Mouse (Mus musculus) liver, postnatal 0 days (tissue): ENCODE measurements at regions not wholly inside any gene's neighbourhood (a gene's known extent, or its start where the extent isn't known, plus 50 kb on each side); places are given as distances from the start of the nearest gene placed in this dataset.

Source experiments
- CTCF ChIP-seq: sonication (generic); IDR thresholded peaks from 2 replicates; pipeline ENCODE4 v1.5.1; 2016; ENCODE audit warnings: antibody characterized with exemption, low read depth
- EP300 ChIP-seq: IDR thresholded peaks from 2 replicates; pipeline ENCODE4 v1.6.1; 2016; ENCODE audit warnings: antibody characterized with exemption, low read depth, mild to moderate bottlenecking

- no peak for TF ChIP-seq EP300
- no peak for TF ChIP-seq CTCF
Observed at GRCm38 (mm10) chr3:150637544-150637943, 800.1 kb upstream of the Adgrl4 start.
